Mouse (Mus musculus) limb, embryonic 14.5 days (tissue): ENCODE data around the gene D930048N14Rik. TPM values are rescaled to one million over a fixed set of nuclear protein-coding genes. Genes with fewer than 3 reads are reported as not detected.
"Not testable (repeated sequence)": the region's sequence is repeated elsewhere in the genome, so short reads cannot be mapped to it uniquely, and the experiment has no call there.

Experiments used
- ATAC-seq: fragments of 200-750 bp; cut with Nextera tagmentation; 2 replicates; pipeline ENCODE4 v1.8.0; 2017; ENCODE audit warnings: low read depth, moderate number of reproducible peaks, moderate TSS enrichment; ENCODE audit not compliant: low FRiP score
- DNase-seq: peaks from one replicate; pipeline ENCODE4 v3.0.0-alpha.2; 2015; ENCODE audit warnings: low spot score
- H3K27ac ChIP-seq: fragments of 300-500 bp; sonication (generic); replicated peaks from 2 replicates; pipeline ENCODE4 v1.5.1; 2014; ENCODE audit warnings: low read depth, mild to moderate bottlenecking, low read length, moderate library complexity, mixed read lengths
- H3K27me3 ChIP-seq: fragments of 300-500 bp; sonication (generic); 2 replicates; pipeline ENCODE4 v1.6.1; 2014; ENCODE audit warnings: low read length, mixed read lengths; ENCODE audit not compliant: control insufficient read depth, insufficient read depth
- H3K36me3 ChIP-seq: fragments of 300-500 bp; sonication (generic); 2 replicates; pipeline ENCODE4 v1.6.1; 2014; ENCODE audit warnings: mild to moderate bottlenecking, low read length, moderate library complexity, mixed read lengths; ENCODE audit not compliant: control insufficient read depth, insufficient read depth
- H3K4me1 ChIP-seq: fragments of 300-500 bp; sonication (generic); 2 replicates; pipeline ENCODE4 v1.6.1; 2014; ENCODE audit warnings: antibody characterized with exemption, low read length, mixed read lengths; ENCODE audit not compliant: control insufficient read depth, insufficient read depth
- H3K4me2 ChIP-seq: fragments of 300-500 bp; sonication (generic); replicated peaks from 2 replicates; pipeline ENCODE4 v1.6.1; 2014; ENCODE audit warnings: low read depth, mild to moderate bottlenecking, low read length, moderate library complexity; ENCODE audit not compliant: severe bottlenecking
- H3K4me3 ChIP-seq: fragments of 300-500 bp; sonication (generic); replicated peaks from 2 replicates; pipeline ENCODE4 v1.5.1; 2014; ENCODE audit warnings: low read length
- H3K9ac ChIP-seq: fragments of 300-500 bp; sonication (generic); 2 replicates; pipeline ENCODE4 v1.6.1; 2014; ENCODE audit warnings: mild to moderate bottlenecking, low read depth, low read length, moderate library complexity; ENCODE audit not compliant: severe bottlenecking
- H3K9me3 ChIP-seq: fragments of 300-500 bp; sonication (generic); 2 replicates; pipeline ENCODE4 v1.6.1; 2016; ENCODE audit warnings: low read length; ENCODE audit not compliant: control insufficient read depth
- POLR2A ChIP-seq: fragments of 200-500 bp; IDR thresholded peaks from 2 replicates; pipeline ENCODE4 v1.8.0; 2012; ENCODE audit warnings: inconsistent platforms, mild to moderate bottlenecking, moderate library complexity, borderline replicate concordance; ENCODE audit not compliant: insufficient read depth, insufficient read length; ENCODE audit errors: extremely low read depth
- WGBS: fragments of 180-500 bp; shearing (Covaris S2); extraction: QIAGEN DNeasy Blood & Tissue Kit; methylation state at CpG from one replicate; pipeline ENCODE4 v1.1.7; 2014; 5-methylcytosine and 5-hydroxymethylcytosine counted together
- polyA plus RNA-seq, 2 experiments: library from polyadenylated mRNA; depleted of rRNA in 1 of 2; stranded (reverse) in 1 of 2; unstranded in 1 of 2; fragments of >200 nt; fragmentation: Nextera tagmentation in 1 of 2; extraction: Ambion mirVana in 1 of 2; gene quantifications; 2 replicates each; pipeline versions ENCODE4 v1.2.1 to v1.2.3; 2012 to 2014

D930048N14Rik gene
- polyA plus RNA-seq, 2 experiments = 4.5 to 13.0 TPM

GRCm38 (mm10) chr11:51627907-51628306 lies 22.8 kb upstream of the D930048N14Rik start:
- no peak for DNase-seq
- H3K27me3 ChIP-seq = no peaks in the 10 kb centered on the region
- H3K9me3 ChIP-seq = no peaks in the 10 kb centered on the region
- WGBS = 89% methylated on average over 8 of the region's 8 CpGs
- no peak for ATAC-seq
- H3K4me2 ChIP-seq = no peak overlapping the region
- H3K4me3 ChIP-seq = no peak overlapping the region
- TF ChIP-seq POLR2A = no peak
- H3K27ac ChIP-seq = no peak overlapping the region
- H3K4me1 ChIP-seq = no peaks in the 10 kb centered on the region
- no peak overlapping the region for H3K9ac ChIP-seq
- H3K36me3 ChIP-seq = peaks cover 61% of the 10 kb centered on the region

- DNase-seq (no peak), ATAC-seq (no peak)
- H3K4me2 ChIP-seq = no peak overlapping the region
These were observed 21.0 kb upstream of the D930048N14Rik start for GRCm38 (mm10) chr11:51629651-51630314.

GRCm38 (mm10) chr11:51632130-51632753 lies 18.5 kb upstream of the D930048N14Rik start:
- 85% methylated on average over 6 of the region's 6 CpGs for WGBS
- Histone ChIP-seq H3K9ac (no peak overlapping the region), H3K4me2 (no peak overlapping the region), H3K4me3 (no peak overlapping the region), H3K27ac (0 out of 2 replicates have a peak overlapping the region, but pooled peaks have one; percentile 38), H3K4me1 (peaks cover 10% of the 10 kb centered on the region), H3K9me3 (no peaks in the 10 kb centered on the region), H3K27me3 (no peaks in the 10 kb centered on the region), H3K36me3 (peaks cover 19% of the 10 kb centered on the region)
- ATAC-seq = no peak
- no peak for TF ChIP-seq POLR2A
- DNase-seq = no peak

More at GRCm38 (mm10) chr11:51629651-51630314, 21.0 kb upstream of the D930048N14Rik start:
- H3K36me3 ChIP-seq = peaks cover 42% of the 10 kb centered on the region
- no peak overlapping the region for H3K9ac ChIP-seq
- 82% methylated on average over 15 of the region's 15 CpGs for WGBS
- H3K27ac ChIP-seq = no peak overlapping the region
- no peak overlapping the region for H3K4me3 ChIP-seq
- H3K9me3 ChIP-seq = no peaks in the 10 kb centered on the region
- H3K27me3 ChIP-seq = no peaks in the 10 kb centered on the region
- TF ChIP-seq POLR2A = no peak
- no peaks in the 10 kb centered on the region; the same call in 1 of the 2 replicates for H3K4me1 ChIP-seq

- not testable (repeated sequence) for H3K4me2 ChIP-seq, H3K27ac ChIP-seq, H3K9me3 ChIP-seq, H3K9ac ChIP-seq, H3K27me3 ChIP-seq, DNase-seq, ATAC-seq, H3K4me3 ChIP-seq
- 94% methylated on average over 7 of the region's 7 CpGs for WGBS
- peaks cover 11% of the 10 kb centered on the region for H3K36me3 ChIP-seq
- peaks cover 10% of the 10 kb centered on the region for H3K4me1 ChIP-seq
These were observed 17.6 kb upstream of the D930048N14Rik start for GRCm38 (mm10) chr11:51633200-51633599.

- no peaks in the 10 kb centered on the region for H3K9me3 ChIP-seq
- DNase-seq = no peak
- TF ChIP-seq POLR2A = no peak
- H3K27me3 ChIP-seq = no peaks in the 10 kb centered on the region
- WGBS = 91% methylated on average over 3 of the region's 3 CpGs
- no peak overlapping the region for H3K9ac ChIP-seq
- no peak overlapping the region for H3K27ac ChIP-seq
- peaks cover 10% of the 10 kb centered on the region for H3K4me1 ChIP-seq
- peaks cover 7% of the 10 kb centered on the region for H3K36me3 ChIP-seq
- ATAC-seq = no peak
- H3K4me2 ChIP-seq = no peak overlapping the region
- no peak overlapping the region for H3K4me3 ChIP-seq
These were observed 17.0 kb upstream of the D930048N14Rik start for GRCm38 (mm10) chr11:51633721-51634120.
